Mouse (Mus musculus): ENCODE measurements around the gene Hoxa10. TPM values are rescaled to one million over a fixed set of nuclear protein-coding genes. Genes with fewer than 3 reads are reported as not detected.

Gene Hoxa10
- not detected for total RNA-seq (2021)

GRCm38 (mm10) chr6:52240389-52241000, at the start of gene Hoxa10:
Hoxa10 (minus strand) TSS chr6:52240854.
- DNase-seq: peak; percentile 86

GRCm38 (mm10) chr6:52290186-52290585, 49.5 kb upstream of the Hoxa10 start:
- DNase-seq: no peak

GRCm38 (mm10) chr6:52283896-52284295, 43.2 kb upstream of the Hoxa10 start:
- no peak for DNase-seq

- no peak for DNase-seq
Observed at GRCm38 (mm10) chr6:52281084-52281483, 40.4 kb upstream of the Hoxa10 start.

- DNase-seq: no peak
Observed at GRCm38 (mm10) chr6:52276920-52277319, 36.3 kb upstream of the Hoxa10 start.

- DNase-seq: no peak
Observed at GRCm38 (mm10) chr6:52276382-52276781, 35.7 kb upstream of the Hoxa10 start.

GRCm38 (mm10) chr6:52275563-52276280, 35.1 kb upstream of the Hoxa10 start:
- DNase-seq: no peak

- no peak for DNase-seq
Observed at GRCm38 (mm10) chr6:52274576-52274975, 33.9 kb upstream of the Hoxa10 start.

DNA sequence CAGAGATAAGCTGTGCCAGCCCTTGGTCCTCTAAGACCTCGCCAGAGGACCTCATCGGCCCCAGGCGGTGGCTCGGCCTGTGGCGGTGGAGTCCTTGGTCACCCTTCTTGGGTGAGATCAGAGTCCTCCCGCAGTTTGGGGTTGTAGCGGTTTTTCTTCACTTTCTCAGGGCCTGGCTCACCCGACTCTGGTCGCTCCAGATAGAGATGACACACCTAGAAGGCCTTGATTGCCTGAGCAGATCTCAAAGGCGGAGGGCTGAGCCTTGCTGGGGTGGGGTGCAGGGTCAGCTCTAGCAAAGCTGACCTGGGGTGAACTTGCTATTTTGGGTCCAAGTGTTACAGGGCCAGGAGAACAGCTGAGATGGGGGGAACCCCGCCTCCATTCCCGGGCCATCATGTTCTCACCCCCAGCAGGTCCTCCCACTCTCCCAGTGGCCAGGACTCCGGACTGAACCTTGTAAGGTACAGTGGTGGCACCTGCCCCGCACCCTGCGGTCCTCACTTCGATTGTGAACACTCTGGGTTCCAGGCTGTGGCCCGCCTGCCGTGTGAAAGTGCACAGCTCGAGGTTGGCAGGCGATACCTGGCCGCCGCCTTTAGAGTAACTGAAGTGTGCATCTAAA, 33.1 kb upstream of the Hoxa10 start:
- DNase-seq: no peak

DNA sequence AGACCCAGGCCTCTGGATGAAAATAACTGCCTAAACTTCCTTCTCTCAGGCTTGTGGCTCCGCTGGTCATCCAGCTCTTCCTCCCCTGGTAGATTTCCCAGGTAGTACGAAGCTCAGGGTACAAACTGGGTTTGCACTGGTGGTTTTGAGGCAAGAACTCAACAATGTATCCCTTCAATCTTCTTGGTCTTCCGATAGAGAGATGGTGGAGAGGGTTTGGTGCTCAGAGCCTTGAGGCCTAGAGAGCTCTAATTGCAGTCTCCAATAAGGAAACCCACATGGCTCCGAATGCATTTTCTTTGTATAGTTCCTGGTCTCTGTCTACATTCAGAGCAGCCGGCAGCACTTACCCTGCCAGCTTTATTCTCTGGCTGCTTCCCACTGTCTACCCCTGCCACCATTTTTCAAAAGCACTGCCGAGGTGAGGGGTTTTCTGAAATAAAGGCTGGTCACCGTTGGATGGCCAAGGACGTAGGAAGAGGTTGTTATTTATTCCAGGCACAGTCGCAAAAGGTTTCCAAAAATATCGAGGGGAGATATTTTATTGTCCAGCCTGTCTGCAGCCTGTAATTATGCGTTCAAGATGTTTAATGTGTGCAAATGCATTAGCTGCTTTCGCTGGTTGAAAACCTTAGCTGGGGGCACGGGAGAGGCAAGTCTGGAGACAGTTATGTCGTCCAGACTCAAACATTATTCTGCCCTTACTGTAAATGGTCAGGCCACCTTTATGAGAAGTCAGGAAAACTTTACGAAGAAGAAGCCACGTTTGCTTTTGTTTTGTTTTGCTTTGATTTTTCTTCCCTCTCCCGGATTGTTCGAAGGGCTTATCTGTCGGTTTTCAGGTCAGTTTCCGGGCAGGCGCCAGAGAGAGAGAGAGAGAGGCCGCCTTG, 32.4 kb upstream of the Hoxa10 start:
- DNase-seq: no peak

DNA sequence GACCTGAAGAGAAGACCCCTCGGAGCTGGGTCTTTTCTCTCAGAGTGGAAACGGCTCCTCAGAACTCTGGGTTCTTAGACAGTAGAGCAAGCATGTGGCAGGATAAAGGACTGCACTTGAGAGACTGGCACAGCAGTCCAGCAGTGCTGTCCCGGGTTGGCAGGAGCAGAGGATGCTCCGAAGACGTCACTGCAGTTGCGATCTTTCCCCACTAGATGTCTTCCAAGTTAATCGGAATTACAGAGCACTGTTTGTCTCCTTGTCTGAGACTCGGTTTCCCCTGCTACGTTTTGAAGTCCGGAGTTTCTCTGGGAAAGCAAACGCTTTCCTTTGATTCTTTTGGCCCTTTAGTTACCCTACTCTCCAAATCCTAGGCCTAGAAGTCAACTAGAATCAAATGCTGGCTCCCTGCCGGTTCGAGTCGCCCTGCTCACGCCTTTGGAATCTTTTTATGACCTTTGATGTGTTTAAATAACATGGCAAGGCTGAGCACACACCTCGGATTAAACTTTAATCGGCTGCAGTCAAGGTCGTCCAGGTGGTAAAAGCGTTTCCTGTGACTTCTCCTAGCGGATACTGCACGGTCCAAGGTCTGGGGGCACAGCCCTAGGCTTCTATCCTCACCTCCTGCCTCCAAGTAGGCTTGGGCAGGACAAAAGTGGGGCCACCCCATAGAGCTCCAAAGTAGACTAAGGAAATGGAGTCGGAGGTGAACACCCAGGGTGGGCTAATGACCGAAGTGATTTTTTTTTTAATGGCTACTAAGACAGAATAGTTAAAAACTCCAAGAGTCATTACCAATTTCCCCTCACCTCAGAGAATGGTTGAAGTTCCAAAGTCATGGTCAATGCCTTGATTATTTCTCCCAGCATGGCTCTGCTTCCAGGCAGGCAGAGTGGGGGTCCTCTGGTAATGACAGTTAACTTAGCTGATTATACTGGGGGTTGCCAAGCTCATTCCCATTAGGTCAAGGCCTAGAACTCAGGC, 30.1 kb upstream of the Hoxa10 start:
- peak; percentile 78 for DNase-seq

DNA sequence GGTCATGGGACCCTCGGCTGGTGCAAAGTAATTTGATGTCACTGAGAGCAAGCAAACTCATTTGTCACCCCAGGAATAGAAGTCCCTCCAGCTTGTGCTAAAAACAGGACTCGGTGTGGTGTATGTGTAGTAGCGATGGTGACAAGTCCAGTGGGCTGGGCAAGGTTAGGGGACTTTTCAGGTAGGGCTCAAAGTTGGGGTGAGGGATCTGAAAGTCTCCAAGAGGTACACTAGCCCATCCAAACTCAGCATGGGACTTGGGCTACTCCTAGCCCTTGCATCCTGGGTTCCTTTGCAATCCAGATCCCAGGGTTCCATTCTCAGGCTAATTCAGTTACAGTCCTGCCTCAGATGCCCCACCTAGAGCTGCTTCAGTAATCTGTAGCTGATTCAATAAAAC, 28.1 kb upstream of the Hoxa10 start:
- DNase-seq: no peak

DNA sequence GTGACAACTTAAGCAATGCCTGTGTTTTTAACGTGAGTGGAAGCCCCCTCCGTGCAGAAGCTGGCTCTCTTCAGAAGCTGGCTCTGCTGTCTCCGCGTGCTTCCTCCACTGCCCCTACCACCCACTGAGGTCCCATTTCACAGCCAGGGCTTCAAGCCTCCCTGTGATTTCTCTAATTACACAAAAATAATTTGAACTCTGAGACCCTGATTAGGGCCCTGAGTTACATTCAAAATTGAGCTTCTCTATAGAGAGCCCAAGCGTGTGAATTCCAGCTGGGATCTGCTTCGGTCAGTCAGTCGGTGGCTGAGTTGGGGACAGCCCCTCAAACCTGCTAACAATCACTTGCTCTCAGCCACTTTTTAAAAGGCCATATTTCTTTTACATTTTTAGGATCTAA, 27.7 kb upstream of the Hoxa10 start:
- DNase-seq: no peak

GRCm38 (mm10) chr6:52267691-52268090, 27.0 kb upstream of the Hoxa10 start:
- no peak for DNase-seq

DNA sequence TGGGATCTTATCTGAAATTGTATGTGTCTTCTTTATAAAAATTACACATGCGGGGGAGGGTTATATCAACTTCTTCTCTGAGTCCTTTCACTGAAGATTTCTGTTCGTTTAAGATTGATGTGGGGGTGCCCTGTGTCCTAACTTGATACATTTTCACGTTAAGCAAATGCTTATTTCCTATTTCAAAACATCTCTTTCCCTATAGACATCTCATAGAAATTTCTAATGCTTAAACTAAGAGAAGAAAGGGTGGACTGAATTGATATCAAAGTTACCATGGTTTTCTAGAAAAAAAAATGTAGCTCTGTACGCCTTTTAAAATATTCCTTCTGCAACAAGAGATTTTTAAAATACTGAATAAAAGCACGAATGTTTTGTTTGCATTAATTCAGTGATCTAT, 26.6 kb upstream of the Hoxa10 start:
- DNase-seq: no peak

DNA sequence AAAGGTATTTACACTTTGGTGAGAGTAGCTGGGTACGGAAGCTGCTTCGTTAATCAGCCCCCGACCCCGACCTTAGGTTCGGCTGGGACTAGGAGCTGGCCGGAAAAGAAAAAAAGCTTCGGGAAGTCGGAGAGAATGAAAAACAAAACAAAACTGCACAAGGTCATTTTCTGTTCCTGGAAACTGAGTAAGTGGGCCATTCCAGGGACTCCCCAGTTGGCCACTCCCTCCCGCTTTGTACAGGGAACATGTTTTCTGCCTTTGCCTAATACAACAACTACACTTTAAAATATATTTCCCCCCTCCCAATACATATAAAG, 26.0 kb upstream of the Hoxa10 start:
- DNase-seq: no peak

- no peak for DNase-seq
Observed at GRCm38 (mm10) chr6:52265913-52266665, 25.4 kb upstream of the Hoxa10 start.

- no peak for DNase-seq
Observed at GRCm38 (mm10) chr6:52265306-52265912, 24.8 kb upstream of the Hoxa10 start.

GRCm38 (mm10) chr6:52264106-52264790, 23.6 kb upstream of the Hoxa10 start:
- no peak for DNase-seq

GRCm38 (mm10) chr6:52263321-52263585, 22.6 kb upstream of the Hoxa10 start:
- no peak for DNase-seq

Data from heart, postnatal 4 days (tissue).